Mouse (Mus musculus) hindbrain, embryonic 12.5 days (tissue): Measurements from ENCODE around the gene Dgkh. TPM values are rescaled to one million over a fixed set of nuclear protein-coding genes. Genes with fewer than 3 reads are reported as not detected.

Experiments used
- ATAC-seq: fragments of 200-750 bp; cut with Nextera tagmentation; 2 replicates; pipeline ENCODE4 v1.8.0; 2017; ENCODE audit warnings: moderate TSS enrichment; ENCODE audit not compliant: low FRiP score
- H3K27ac ChIP-seq: fragments of 300-500 bp; sonication (generic); 2 replicates; pipeline ENCODE4 v1.5.1; 2016; ENCODE audit warnings: mild to moderate bottlenecking
- H3K27me3 ChIP-seq: fragments of 300-500 bp; sonication (generic); 2 replicates; pipeline ENCODE4 v1.6.1; 2016; ENCODE audit warnings: mild to moderate bottlenecking
- H3K36me3 ChIP-seq: fragments of 300-500 bp; sonication (generic); 2 replicates; pipeline ENCODE4 v1.6.1; 2016; ENCODE audit warnings: mild to moderate bottlenecking
- H3K4me1 ChIP-seq: fragments of 300-500 bp; sonication (generic); 2 replicates; pipeline ENCODE4 v1.6.1; 2016
- H3K4me2 ChIP-seq: fragments of 300-500 bp; sonication (generic); replicated peaks from 2 replicates; pipeline ENCODE4 v1.6.1; 2016; ENCODE audit warnings: mild to moderate bottlenecking
- H3K4me3 ChIP-seq: fragments of 300-500 bp; sonication (generic); 2 replicates; pipeline ENCODE4 v1.5.1; 2016; ENCODE audit warnings: mild to moderate bottlenecking
- H3K9ac ChIP-seq: fragments of 300-500 bp; sonication (generic); 2 replicates; pipeline ENCODE4 v1.6.1; 2016; ENCODE audit warnings: mild to moderate bottlenecking, moderate library complexity
- H3K9me3 ChIP-seq: fragments of 300-500 bp; sonication (generic); replicated peaks from 2 replicates; pipeline ENCODE4 v1.6.1; 2016; ENCODE audit warnings: mild to moderate bottlenecking
- WGBS: fragments of 180-500 bp; shearing (Covaris S2); methylation state at CpG from one replicate; pipeline ENCODE4 v1.1.7; 2016; 5-methylcytosine and 5-hydroxymethylcytosine counted together
- polyA plus RNA-seq: library from polyadenylated mRNA; unstranded; fragments of >200 nt; fragmentation: Nextera tagmentation; extraction: Ambion mirVana; gene quantifications from 2 replicates; pipeline ENCODE4 v1.2.1, GENCODE M21; 2016

Gene Dgkh
- polyA plus RNA-seq, 1 experiment from 2014 or later = 2.8 TPM

DNA sequence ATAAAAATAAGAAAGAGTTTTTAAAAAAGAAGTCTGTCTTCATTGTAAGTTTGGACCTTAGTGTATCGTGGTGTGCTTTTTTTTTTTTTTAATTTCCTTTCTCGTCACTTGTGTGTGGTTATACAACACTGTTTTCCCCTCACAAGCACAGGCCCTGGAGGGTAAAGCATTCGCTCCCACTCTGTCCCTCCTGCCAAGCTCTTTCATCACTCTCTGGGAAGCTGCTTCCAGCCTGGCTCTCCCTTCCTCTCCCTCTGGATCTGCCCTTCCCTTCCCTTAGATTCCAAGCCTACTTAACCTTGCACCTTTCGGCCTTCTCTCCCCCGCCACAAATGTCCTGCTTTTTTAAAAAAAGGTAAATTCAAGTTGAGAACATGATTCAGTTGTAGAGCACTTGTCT lies 69.9 kb downstream of the Dgkh start:
- 89% methylated on average over 5 of the region's 5 CpGs for WGBS
- no peak overlapping the region for H3K4me3 ChIP-seq

DNA sequence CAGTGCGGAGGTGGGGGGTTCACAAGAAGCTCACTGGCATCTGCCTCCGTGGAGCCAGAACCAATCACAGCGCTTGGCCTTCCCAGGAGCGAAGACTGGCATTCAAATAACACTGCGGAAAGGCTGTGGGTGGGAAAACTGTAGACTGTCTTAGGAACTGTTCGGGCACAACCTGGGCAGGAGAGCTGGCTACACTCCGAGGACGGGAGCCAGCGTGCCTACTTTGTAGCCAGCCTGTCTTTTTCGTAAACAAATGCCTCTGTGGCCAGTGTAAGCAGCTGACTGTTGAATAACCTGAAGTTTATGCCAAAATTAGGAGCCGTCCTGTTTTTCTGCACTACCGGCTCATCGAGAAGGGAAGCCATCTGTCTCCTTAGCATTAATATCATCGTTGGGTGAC lies 71.1 kb downstream of the Dgkh start:
- no peak for ATAC-seq

More for the DNA sequence above, 69.9 kb downstream of the Dgkh start:
- H3K27me3 ChIP-seq = no peaks in the 10 kb centered on the region
- no peak overlapping the region for H3K4me2 ChIP-seq
- H3K36me3 ChIP-seq = no peaks in the 10 kb centered on the region
- H3K9me3 ChIP-seq = peaks cover 7% of the 10 kb centered on the region; the same call in 1 of the 2 replicates
- no peak overlapping the region for H3K27ac ChIP-seq
- no peaks in the 10 kb centered on the region for H3K4me1 ChIP-seq
- ATAC-seq = no peak
- H3K9ac ChIP-seq = no peak overlapping the region

GRCm38 (mm10) chr14:78658697-78659096 lies 73.9 kb downstream of the Dgkh start:
- no peak overlapping the region for H3K27ac ChIP-seq
- no peaks in the 10 kb centered on the region for H3K36me3 ChIP-seq
- WGBS = 94% methylated on average over 6 of the region's 6 CpGs
- H3K27me3 ChIP-seq = no peaks in the 10 kb centered on the region
- ATAC-seq = no peak
- no peaks in the 10 kb centered on the region for H3K4me1 ChIP-seq
- no peak overlapping the region for H3K4me2 ChIP-seq
- no peak overlapping the region for H3K4me3 ChIP-seq
- peaks cover 7% of the 10 kb centered on the region; the same call in 1 of the 2 replicates for H3K9me3 ChIP-seq
- H3K9ac ChIP-seq = no peak overlapping the region

More for the DNA sequence above, 71.1 kb downstream of the Dgkh start:
- no peaks in the 10 kb centered on the region for H3K27me3 ChIP-seq
- H3K9me3 ChIP-seq = peaks cover 7% of the 10 kb centered on the region; the same call in 1 of the 2 replicates
- no peaks in the 10 kb centered on the region for H3K36me3 ChIP-seq
- no peak overlapping the region for H3K9ac ChIP-seq
- no peak overlapping the region for H3K4me2 ChIP-seq
- 95% methylated on average over 14 of the region's 14 CpGs for WGBS
- no peak overlapping the region for H3K27ac ChIP-seq
- no peak overlapping the region for H3K4me3 ChIP-seq
- H3K4me1 ChIP-seq = no peaks in the 10 kb centered on the region

DNA sequence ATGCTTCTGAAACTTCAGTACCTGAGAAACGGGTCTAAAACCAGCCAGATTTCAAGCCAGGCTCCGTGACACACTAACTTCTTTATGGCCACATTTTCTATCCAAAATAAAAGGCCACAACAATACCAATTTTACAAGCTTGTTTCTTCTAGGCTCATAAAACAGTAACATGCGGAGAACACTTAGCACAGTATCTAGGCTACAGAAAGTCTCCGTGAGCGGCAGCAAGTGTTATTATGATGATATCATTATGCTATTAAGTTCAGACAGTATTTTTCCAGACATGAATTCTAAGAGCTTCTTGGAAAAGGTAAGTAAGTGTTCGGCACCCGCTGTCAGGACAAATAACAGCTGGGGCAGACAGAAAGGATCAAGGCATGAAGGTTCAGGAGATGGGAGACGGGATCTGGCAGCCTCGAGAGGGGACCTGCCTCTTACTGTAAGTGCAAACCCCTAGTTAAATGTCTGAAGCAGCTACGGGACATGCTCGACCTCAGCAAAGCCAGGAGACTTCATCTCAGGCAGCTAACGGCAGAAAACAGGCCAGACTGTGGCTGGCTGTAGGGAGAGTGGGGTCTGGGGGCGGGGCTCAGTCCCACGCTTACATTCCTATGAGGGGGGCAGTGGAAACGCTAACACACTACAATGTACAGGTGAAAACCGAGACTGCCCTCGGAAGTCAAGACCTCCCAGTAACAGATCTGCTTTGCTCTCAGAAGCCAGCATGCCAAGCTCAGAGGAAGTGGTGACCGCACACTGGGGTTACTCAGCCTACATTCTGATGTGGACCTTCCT lies 75.5 kb downstream of the Dgkh start:
- H3K4me1 ChIP-seq = no peaks in the 10 kb centered on the region
- no peak overlapping the region for H3K9ac ChIP-seq
- H3K9me3 ChIP-seq = peaks cover 7% of the 10 kb centered on the region; the same call in 1 of the 2 replicates
- ATAC-seq = no peak
- no peak overlapping the region for H3K4me2 ChIP-seq
- H3K4me3 ChIP-seq = no peak overlapping the region
- H3K27ac ChIP-seq = no peak overlapping the region
- no peaks in the 10 kb centered on the region for H3K27me3 ChIP-seq
- no peaks in the 10 kb centered on the region for H3K36me3 ChIP-seq
- WGBS = 87% methylated on average over 18 of the region's 18 CpGs

- H3K27me3 ChIP-seq = no peaks in the 10 kb centered on the region
- H3K4me2 ChIP-seq = no peak overlapping the region
- H3K9ac ChIP-seq = no peak overlapping the region
- no peaks in the 10 kb centered on the region for H3K36me3 ChIP-seq
- H3K4me1 ChIP-seq = no peaks in the 10 kb centered on the region
- WGBS = 83% methylated on average over 7 of the region's 7 CpGs
- ATAC-seq = no peak
- no peak overlapping the region for H3K27ac ChIP-seq
- H3K9me3 ChIP-seq = no peaks in the 10 kb centered on the region; the same call in 1 of the 2 replicates
- no peak overlapping the region for H3K4me3 ChIP-seq
These were observed 77.5 kb downstream of the Dgkh start for GRCm38 (mm10) chr14:78654939-78655556.

- H3K4me1 ChIP-seq = no peaks in the 10 kb centered on the region
- no peak overlapping the region for H3K4me3 ChIP-seq
- H3K4me2 ChIP-seq = no peak overlapping the region
- H3K9me3 ChIP-seq = no peaks in the 10 kb centered on the region; the same call in 1 of the 2 replicates
- no peaks in the 10 kb centered on the region for H3K36me3 ChIP-seq
- H3K9ac ChIP-seq = no peak overlapping the region
- no peaks in the 10 kb centered on the region for H3K27me3 ChIP-seq
- H3K27ac ChIP-seq = no peak overlapping the region
- ATAC-seq = no peak
- WGBS = 80% methylated on average over 10 of the region's 10 CpGs
These were observed 78.4 kb downstream of the Dgkh start for GRCm38 (mm10) chr14:78654196-78654595.

GRCm38 (mm10) chr14:78653333-78653732 lies 79.2 kb downstream of the Dgkh start:
- Histone ChIP-seq H3K27me3 (no peaks in the 10 kb centered on the region), H3K4me1 (no peaks in the 10 kb centered on the region), H3K9ac (no peak overlapping the region), H3K4me3 (no peak overlapping the region), H3K4me2 (no peak overlapping the region), H3K9me3 (no peaks in the 10 kb centered on the region; the same call in 1 of the 2 replicates), H3K27ac (no peak overlapping the region), H3K36me3 (no peaks in the 10 kb centered on the region)
- 87% methylated on average over 5 of the region's 5 CpGs for WGBS
- ATAC-seq = no peak

GRCm38 (mm10) chr14:78651696-78652095 lies 80.9 kb downstream of the Dgkh start:
- no peaks in the 10 kb centered on the region for H3K36me3 ChIP-seq
- H3K4me3 ChIP-seq = no peak overlapping the region
- no peak overlapping the region for H3K27ac ChIP-seq
- WGBS = 61% methylated on average over 7 of the region's 7 CpGs
- ATAC-seq = no peak
- no peak overlapping the region for H3K9ac ChIP-seq
- no peaks in the 10 kb centered on the region for H3K4me1 ChIP-seq
- no peak overlapping the region for H3K4me2 ChIP-seq
- H3K9me3 ChIP-seq = no peaks in the 10 kb centered on the region
- H3K27me3 ChIP-seq = no peaks in the 10 kb centered on the region

- no peaks in the 10 kb centered on the region for H3K36me3 ChIP-seq
These were observed 82.0 kb downstream of the Dgkh start for GRCm38 (mm10) chr14:78650379-78651095.

DNA sequence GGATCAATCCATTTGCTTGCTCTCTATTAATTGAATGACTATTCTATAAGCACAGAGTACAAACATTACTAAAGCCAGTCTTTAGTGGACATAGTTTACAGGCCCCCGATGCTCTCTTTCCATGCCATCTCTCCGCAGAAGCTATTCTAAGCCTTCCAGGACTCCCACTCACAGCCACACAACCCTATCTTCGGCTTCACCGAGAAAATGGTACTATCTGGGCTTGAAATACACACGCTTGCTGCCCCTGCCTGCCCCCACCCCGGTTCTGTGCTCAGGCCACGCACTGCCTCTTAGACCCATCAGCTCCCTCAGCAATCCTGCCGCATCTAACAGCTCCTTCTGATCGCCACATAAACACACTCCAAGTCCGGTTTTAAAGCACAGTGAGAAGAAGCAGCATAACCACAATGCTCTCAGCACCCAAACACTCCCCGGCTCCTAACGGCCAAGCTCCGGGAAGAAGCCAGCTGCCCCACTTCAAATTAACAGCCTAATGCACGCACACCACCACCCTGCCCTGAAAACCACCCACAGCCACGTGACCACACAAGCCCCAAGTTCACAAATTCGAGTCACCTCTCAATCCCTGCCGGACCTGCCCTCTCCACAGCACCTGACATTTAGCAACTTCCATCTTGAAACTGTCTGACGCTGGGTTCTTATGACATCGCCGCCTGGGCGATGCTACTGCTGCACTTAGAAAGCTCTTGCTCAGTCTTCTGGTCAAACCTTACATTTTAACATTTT lies 82.9 kb downstream of the Dgkh start:
- no peak for ATAC-seq
- no peak overlapping the region for H3K4me2 ChIP-seq
- WGBS = 90% methylated on average over 21 of the region's 21 CpGs
- H3K27me3 ChIP-seq = no peaks in the 10 kb centered on the region
- H3K36me3 ChIP-seq = no peaks in the 10 kb centered on the region
- H3K4me1 ChIP-seq = no peaks in the 10 kb centered on the region
- H3K4me3 ChIP-seq = no peak overlapping the region
- no peak overlapping the region for H3K9ac ChIP-seq
- no peak overlapping the region for H3K27ac ChIP-seq
- no peaks in the 10 kb centered on the region for H3K9me3 ChIP-seq

More at GRCm38 (mm10) chr14:78650379-78651095, 82.0 kb downstream of the Dgkh start:
- H3K4me1 ChIP-seq = no peaks in the 10 kb centered on the region
- 79% methylated on average over 9 of the region's 9 CpGs for WGBS
- no peak overlapping the region for H3K27ac ChIP-seq
- H3K4me3 ChIP-seq = no peak overlapping the region
- H3K4me2 ChIP-seq = no peak overlapping the region
- H3K27me3 ChIP-seq = no peaks in the 10 kb centered on the region
- no peaks in the 10 kb centered on the region for H3K9me3 ChIP-seq
- H3K9ac ChIP-seq = no peak overlapping the region
- ATAC-seq = no peak

GRCm38 (mm10) chr14:78645622-78646021 lies 87.0 kb downstream of the Dgkh start:
- Histone ChIP-seq H3K4me3 (no peak overlapping the region), H3K36me3 (no peaks in the 10 kb centered on the region), H3K4me1 (no peaks in the 10 kb centered on the region), H3K27ac (no peak overlapping the region), H3K9me3 (no peaks in the 10 kb centered on the region), H3K4me2 (no peak overlapping the region), H3K9ac (no peak overlapping the region), H3K27me3 (no peaks in the 10 kb centered on the region)
- WGBS = 94% methylated on average over 3 of the region's 3 CpGs
- ATAC-seq = no peak

GRCm38 (mm10) chr14:78641314-78641713 lies 91.3 kb downstream of the Dgkh start:
- Histone ChIP-seq H3K36me3 (no peaks in the 10 kb centered on the region), H3K4me2 (no peak overlapping the region), H3K4me1 (peaks cover 3% of the 10 kb centered on the region; the same call in 1 of the 2 replicates), H3K27me3 (no peaks in the 10 kb centered on the region), H3K4me3 (no peak overlapping the region), H3K9me3 (no peaks in the 10 kb centered on the region), H3K27ac (no peak overlapping the region), H3K9ac (no peak overlapping the region)
- 75% methylated on average over 7 of the region's 7 CpGs for WGBS
- ATAC-seq = no peak
